Mouse (Mus musculus): ENCODE measurements around the gene Ank. TPM values are rescaled to one million over a fixed set of nuclear protein-coding genes. Genes with fewer than 3 reads are reported as not detected.
"Not testable (repeated sequence)": the region's sequence is repeated elsewhere in the genome, so short reads cannot be mapped to it uniquely, and the experiment has no call there.

Ank gene
- total RNA-seq, 4 experiments from 2014 or later, result 216 to 229 (median 226) TPM

GRCm38 (mm10) chr15:27467081-27467491, 609 bp downstream of the Ank start:
- DNase-seq (ENCODE audit: low spot score), result no peak

DNA sequence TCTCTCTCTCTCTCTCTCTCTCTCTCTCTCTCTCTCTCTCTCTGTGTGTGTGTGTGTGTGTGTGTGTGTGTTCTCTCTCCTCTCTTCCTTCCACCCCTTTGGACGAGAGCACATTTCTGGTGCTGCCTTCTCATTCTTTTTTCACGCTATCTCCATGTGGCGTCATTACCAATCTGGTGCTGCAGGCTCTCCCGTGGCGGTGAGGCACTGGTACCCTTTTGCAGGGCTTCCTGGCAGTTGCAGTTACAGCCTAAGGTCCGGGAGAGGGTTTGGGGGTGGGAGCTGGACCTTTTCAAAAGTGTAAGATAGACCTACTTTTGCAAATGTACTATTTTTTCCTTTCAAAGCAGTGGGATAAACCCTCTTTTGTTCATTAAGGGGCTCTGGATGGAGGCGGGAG, 1.2 kb downstream of the Ank start:
- no peak for DNase-seq (ENCODE audit: low spot score)

DNA sequence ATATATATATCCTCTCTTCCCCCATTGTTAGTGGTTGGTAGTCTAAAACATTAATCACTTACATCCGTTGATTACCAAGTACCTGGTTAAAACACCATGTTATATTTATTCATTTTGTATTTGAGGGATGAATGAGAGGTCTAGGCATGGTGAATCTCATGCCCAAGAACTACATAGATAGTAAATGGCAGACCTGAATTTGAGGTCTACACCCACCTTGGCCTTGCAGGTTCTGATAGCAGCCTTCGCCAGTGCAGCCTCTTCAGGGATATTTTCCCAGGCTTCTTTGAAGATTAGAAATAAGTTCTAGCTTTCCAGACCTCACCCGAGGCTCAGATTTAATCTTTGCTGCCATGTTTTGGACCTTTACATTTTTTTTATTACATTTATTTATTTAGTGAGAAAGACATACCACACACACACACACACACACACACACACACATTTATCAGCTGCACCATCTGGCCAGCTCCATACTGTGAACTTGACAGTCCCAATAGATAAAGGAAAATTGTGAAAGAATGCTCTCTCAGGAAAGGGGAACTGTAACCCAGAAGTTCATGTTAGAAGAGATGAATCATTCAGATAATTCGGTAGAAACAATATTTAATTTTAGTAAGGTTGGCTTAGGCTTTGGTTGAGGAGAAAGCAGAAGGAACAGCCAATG, 2.5 kb downstream of the Ank start:
- no peak for DNase-seq (ENCODE audit: low spot score)

DNA sequence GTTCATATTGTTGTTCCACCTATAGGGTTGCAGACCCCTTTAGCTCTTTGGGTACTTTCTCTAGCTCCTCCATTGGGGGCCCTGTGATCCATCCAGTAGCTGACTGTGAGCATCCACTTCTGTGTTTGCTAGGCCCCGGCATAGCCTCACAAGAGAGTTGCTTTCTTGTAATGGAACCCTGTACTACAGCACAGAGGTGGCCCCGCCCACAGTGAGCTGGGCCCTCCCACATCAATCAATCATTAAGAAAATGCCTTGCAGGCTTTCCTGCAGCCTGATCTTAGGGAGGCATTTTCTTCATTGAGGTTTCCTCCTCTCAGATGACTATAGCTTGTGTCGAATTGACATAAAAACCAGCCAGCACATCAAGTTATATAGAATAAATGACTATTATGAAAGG, 3.9 kb downstream of the Ank start:
- DNase-seq (ENCODE audit: low spot score), result not testable (repeated sequence)

GRCm38 (mm10) chr15:27472315-27472714, 5.8 kb downstream of the Ank start:
- no peak for DNase-seq (ENCODE audit: low spot score)

DNA sequence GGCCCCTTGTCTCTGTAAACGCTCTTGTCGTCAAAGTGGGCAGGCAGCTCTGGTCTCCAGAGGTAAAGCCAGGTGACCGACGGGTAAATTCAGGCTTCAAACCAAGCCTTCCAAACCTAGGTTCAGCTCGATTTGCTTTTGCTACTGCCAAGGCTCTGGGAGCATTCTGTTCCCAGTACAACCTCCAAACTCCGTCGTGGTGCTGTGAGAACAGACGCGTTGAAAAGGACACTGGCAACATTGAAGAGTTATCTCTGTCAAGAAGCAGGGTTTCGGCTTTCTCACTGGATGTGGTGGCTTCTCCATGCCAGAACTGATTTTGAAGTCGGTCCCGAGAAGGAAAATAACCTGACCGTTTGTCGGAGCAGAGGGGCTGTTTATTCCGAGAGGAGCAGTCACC, 9.5 kb downstream of the Ank start:
- no peak for DNase-seq (ENCODE audit: low spot score)

DNA sequence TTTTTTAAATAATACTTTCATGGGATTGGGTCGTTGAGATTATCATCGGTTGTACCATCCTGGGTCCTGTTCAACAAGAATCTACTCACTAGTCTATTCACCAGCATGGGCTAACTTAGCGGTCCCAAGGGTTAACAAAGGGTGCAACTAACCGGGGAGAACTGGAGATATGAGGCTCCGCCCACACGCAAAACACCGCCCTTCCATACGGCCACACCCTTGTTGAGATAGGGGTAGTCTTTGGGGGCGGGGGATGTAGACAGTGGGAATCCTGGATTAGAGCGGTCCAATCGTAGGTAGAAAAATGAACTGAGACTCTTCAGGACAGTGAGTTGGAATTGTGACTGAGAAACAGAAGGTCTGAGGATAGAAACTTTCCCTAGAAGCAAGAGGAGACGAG, 10.2 kb downstream of the Ank start:
- no peak for DNase-seq (ENCODE audit: low spot score)

- DNase-seq (ENCODE audit: low spot score), result no peak
Measured at GRCm38 (mm10) chr15:27477159-27477558, 10.7 kb downstream of the Ank start.

DNA sequence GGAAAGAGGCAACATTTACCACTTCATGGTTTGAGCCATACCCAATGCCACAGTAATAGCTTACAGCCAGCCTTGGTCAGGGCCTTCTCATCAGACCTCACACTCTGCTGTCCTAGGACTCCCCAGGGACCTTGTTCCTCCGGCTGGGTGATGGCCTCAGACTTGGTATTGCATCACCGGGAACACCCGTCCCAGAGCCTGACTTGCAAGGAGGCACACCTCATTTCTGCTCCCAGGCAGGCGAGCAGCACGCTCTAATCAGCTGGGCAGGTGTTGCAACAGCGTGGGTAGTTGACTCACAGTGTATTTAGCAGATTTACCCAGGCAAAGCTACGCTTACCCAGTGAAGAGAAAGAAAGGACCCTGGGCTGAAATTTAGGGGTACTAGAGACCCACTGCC, 11.2 kb downstream of the Ank start:
- DNase-seq (ENCODE audit: low spot score), result no peak

GRCm38 (mm10) chr15:27480333-27481015, 14.0 kb downstream of the Ank start:
- DNase-seq (ENCODE audit: low spot score), result no peak

- no peak for DNase-seq (ENCODE audit: low spot score)
Measured at GRCm38 (mm10) chr15:27481956-27482355, 15.5 kb downstream of the Ank start.

- no peak for DNase-seq (ENCODE audit: low spot score)
Measured at GRCm38 (mm10) chr15:27483183-27483582, 16.7 kb downstream of the Ank start.

GRCm38 (mm10) chr15:27485567-27486278, 19.2 kb downstream of the Ank start:
- DNase-seq (ENCODE audit: low spot score), result no peak

GRCm38 (mm10) chr15:27486279-27486618, 19.8 kb downstream of the Ank start:
- DNase-seq (ENCODE audit: low spot score), result no peak

DNA sequence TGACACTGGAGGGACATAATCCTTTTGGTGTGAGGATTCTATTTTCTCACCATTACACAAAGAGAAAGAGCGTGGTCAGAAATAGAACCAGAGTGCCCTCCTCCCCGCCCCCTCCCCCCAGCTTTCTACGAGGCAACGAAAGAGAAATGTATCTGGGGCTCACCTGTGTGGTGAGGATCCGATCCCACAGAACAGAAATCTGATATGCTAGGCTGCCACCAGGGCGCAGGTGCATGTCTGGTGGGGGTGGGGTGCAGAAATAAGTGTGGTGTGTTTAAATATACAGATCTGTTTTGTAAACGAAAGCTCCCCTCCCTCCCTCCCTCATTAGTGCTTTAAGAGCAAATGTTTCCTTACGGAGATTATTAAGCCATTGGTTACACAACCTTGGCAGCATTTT, 20.6 kb downstream of the Ank start:
- no peak for DNase-seq (ENCODE audit: low spot score)

- DNase-seq (ENCODE audit: low spot score), result no peak
Measured at GRCm38 (mm10) chr15:27488042-27488441, 21.6 kb downstream of the Ank start.

GRCm38 (mm10) chr15:27490676-27491075, 24.2 kb downstream of the Ank start:
- no peak for DNase-seq (ENCODE audit: low spot score)

DNA sequence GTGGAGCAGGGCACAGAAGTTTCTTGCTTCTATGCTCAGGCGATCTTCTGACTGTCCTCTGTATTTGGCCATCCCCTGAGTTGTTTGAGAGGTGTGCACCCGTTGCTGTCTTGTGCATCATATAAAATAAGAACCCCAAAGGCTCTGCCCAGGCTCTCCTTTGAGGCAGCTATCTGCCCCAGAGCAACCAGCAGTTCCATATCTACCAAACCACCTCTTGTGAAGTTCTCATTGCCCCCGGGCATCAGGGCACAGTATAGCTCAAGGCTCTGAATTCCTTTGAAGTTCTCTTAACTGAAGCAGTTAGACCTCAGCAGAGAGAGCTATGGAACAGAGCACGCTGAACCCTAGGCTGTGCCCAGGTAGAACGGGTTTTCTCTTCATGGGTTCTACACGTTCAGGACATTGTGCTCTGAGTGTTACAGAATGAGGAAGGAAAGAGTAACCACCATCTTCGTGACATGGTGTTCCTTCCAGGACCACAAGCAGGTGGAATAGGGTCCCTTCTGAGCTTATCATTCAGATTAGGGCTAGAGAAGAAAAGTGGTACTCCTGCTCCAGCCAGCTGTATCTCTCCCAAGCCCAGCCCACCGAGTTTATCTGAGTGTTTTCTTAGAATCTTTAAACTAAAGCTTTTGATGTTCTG, 25.1 kb downstream of the Ank start:
- DNase-seq (ENCODE audit: low spot score), result no peak

DNA sequence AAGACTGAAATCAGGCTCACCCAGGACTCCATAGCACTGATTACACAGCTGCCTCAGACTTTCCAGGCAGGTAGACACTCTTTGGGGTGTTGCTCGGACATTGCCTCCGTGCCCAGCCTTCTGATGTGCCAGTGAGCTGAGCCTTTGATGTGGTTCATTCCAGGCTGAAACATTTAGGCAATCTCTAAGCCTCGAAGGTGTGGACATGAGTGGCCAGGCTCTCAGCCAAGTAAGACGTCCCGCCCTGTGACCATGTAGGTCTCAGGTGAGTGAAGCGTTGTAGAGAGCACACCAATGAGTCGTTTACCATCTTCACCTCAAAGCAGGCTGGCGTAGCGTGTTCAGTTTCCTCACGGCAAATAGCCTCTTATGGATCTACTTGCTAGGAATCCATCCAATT, 25.7 kb downstream of the Ank start:
- DNase-seq (ENCODE audit: low spot score), result no peak

DNA sequence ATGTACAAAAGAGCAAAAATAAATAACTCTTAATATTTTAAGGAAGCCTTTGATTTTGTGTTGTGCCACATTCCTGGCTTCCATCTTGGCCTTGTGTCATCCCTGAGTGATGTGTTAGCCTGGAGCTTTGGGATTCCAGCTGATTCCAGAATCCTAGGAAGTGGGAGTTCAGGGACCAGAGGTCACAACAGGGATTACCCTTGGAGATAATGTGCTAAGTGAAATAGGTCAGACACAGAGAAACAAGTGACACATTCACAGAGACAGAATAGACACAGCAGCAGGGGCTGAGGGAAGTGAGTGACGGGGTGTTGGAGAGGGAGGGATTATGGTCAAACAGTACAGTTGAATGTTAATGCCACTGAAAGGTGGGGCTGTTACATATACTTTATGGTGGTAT, 26.3 kb downstream of the Ank start:
- no peak for DNase-seq (ENCODE audit: low spot score)

GRCm38 (mm10) chr15:27493516-27493915, 27.0 kb downstream of the Ank start:
- DNase-seq (ENCODE audit: low spot score), result no peak

GRCm38 (mm10) chr15:27495981-27496401, 29.5 kb downstream of the Ank start:
- DNase-seq (ENCODE audit: low spot score), result no peak
